Mouse (Mus musculus): ENCODE measurements at regions not wholly inside any gene's neighbourhood (a gene's known extent, or its start where the extent isn't known, plus 50 kb on each side); places are given as distances from the start of the nearest gene placed in this dataset.

DNA sequence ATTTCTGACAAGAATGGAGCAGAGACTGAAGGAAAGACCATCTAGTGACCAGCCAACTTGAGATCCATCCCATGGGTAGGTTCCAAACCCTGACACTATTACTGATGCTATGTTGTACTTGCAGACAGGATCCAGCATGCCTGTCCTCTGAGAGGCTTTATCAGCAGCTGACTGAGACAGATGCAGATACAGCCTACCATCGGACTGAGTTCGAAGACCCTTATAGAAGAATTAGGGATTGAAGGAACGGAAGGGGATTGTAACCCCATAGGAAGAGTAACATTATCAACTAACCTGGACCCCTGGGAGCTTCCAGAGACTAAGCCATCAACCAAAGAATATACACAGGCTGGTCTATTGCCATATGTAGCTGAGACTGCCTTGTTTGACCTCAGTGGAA is 183.1 kb upstream of the Adcy2 start:
- DNase-seq: no peak

GRCm38 (mm10) chr13:69190661-69191060 is 191.3 kb upstream of the Adcy2 start:
- DNase-seq: no peak

- no peak for DNase-seq
Observed at GRCm38 (mm10) chr13:69196464-69196871, 197.1 kb upstream of the Adcy2 start.

DNA sequence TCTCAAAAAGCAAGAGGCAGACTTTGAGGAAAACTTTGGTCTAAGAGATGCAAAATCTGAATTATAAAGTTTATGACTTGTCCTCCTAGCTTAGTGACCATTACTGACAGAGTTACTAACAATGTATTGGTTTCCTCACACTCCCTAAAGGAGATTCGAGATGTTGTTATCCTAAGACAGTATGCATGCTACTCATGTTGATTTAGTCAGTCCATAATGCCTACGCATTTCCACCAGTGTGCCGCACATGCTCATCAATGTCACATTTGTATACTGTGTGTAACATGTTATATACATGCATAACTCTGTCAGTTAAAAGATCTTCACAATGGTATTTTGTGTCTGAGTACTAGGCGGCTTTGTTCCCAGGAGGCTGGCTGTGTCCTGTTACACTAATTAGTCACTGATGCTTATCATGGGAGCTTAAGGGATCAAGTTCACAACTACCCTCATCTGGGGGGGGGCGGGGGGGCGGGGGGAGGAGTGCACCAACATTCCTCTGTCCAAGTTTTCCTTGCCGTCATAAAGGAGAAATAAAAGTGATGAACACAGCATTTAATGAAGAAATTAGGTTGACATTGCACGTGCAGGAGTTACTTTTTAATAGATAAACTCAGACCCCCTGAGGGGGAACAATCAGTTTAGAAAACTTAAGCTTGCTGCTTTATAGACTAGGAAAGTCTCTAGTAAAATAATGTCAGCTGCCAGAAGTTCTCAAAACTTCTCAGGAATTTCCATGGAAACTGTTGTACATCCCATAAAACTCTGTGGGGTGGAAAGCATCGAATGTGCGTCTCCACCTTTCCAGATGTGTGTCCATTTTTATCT is 208.6 kb upstream of the Adcy2 start:
- no peak for DNase-seq

DNA sequence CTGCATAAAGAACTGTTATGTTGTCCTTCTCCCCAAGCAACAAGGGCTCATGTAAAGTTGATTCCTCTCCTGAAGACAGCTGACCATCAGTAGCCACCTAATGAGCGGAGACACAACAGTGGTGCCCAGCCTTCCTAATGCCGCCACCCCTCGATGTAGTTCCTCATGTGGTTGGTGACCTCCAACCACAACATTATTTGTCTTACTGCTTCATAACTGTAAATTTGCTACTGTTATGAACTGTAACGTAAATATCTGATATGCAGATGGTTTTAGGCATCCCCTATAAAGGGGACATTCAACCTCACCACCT is 209.2 kb upstream of the Adcy2 start:
- no peak for DNase-seq

DNA sequence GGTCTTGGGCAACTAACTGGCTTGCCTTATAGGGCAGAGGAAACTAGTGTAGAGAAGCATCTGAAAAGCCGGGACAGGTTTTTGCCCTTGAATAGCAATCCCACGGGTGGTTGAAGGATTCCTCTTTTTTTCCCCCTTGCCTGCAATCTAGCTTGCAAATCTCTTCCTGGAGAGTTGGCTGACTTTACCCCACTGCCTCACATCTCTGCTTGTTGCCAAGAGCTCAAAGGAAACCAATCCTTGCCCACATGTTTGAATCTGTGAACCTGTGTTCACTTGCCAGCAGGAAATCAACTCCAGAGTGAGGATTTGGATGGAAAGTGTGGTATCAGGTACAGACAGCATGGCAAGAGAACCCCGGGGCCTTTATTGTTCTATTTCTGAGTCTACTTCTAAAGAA is 217.2 kb upstream of the Adcy2 start:
- no peak for DNase-seq

- no peak for DNase-seq
Observed at GRCm38 (mm10) chr13:69220425-69220824, 221.1 kb upstream of the Adcy2 start.

GRCm38 (mm10) chr13:69226538-69226937 is 227.2 kb upstream of the Adcy2 start:
- no peak for DNase-seq

DNA sequence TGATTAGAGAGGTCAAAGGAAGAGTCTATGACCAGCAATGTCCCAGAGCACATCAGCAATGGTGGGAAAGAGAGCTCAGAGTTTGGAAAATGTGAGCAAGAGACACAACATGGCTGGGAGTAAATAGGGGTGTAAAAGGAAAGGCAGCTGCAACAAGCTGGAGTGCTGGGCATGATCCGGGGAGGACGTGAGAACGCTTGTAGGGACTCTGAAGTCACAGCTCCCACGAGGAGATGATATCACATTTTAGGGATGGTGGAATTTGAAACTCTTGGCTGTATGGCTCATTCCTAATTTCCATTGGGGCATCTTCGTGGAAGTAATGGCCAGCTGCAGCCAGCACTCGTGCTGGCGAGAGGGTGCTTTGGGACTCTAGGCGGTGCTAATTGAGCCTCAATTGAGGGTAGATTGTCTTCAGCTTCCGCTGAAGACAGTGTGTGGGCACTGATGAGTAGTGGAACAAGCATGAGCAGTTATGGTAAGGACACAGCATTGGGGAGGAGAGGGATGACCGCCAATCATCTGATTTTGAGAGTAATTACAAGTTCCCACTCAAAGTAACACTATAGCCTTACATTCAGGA is 231.1 kb upstream of the Adcy2 start:
- DNase-seq: no peak

GRCm38 (mm10) chr13:69236386-69236785 is 237.0 kb upstream of the Adcy2 start:
- no peak for DNase-seq

DNA sequence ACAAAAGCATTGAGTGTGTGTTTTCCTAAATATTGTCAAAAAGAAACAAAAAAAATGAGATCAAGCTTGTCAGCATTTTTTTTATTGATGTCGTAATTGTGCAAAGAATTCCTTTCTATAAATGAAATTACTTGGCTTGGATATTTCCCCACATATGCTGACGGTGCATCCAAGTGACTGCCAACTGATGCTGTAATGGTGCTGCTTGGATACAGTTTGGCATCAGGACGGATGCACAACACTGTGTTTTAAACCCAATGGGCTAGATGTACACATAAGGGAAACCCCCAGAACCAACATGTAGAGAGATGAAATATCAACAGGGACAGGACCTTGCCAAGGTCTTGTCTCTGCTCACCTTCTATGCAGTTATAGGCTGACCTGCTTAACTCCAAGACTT is 238.6 kb upstream of the Adcy2 start:
- no peak for DNase-seq

GRCm38 (mm10) chr13:69239261-69239915 is 240.0 kb upstream of the Adcy2 start:
- DNase-seq: no peak

DNA sequence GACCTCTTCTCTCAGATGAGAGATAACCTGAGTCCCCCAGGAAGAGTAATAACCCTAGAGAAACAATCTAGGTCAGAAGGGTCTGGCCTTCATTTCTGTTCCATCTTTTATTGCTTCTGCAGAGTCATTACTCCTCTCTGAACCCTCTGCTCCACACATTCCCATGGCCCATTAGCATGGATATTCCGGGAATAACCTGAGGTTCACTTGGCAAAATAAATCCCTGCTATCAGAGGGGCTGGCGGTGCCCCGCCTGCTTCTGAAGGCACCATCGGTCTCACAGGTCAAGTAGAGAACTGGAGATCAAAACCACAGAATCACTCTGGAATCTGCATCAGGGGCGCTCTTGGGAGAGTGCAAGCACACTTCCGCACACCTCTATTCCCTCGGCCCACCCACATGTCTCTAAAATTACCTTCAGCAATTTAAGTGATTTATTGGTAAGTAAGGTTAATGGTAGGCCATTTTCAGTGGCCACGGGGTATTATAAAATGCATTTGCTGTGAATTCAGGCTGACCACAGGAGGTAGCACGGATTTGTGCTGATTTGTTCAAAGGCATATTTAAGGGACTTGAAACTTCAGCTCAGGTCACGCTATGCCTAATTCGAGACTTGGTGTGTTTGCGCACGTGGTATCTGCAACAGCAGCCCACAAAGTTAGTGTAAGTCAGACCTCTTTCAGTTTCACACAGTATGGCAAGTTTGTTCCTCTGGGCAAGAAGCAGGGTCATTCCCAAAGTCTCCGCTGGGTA is 243.4 kb upstream of the Adcy2 start:
- no peak for DNase-seq

GRCm38 (mm10) chr13:69250334-69251129 is 251.2 kb upstream of the Adcy2 start:
- no peak for DNase-seq

DNA sequence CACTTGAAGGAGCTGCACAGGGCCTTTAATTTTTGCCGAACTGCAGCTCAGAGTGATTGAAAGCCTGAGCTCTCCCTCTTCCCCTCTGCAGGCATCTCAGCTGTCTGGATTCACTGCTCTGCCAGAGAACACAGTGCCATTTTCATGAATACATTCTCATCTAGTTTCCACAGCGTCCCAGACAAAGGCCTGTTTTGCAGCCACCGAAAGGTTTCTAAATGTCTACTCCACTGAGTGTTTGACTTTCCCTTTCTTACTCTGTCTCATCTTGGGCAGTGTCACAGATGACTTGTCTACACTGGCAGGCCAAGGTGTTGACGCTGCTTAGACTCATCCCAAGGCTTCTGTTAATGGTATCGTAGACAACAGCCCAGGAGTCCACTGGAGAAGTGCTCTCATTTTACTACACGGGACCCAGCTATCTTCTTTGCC is 251.8 kb upstream of the Adcy2 start:
- DNase-seq: no peak

- DNase-seq: peak; percentile 58
Observed at GRCm38 (mm10) chr13:69252335-69252734, 253.0 kb upstream of the Adcy2 start.

- no peak for DNase-seq
Observed at GRCm38 (mm10) chr13:69260485-69260884, 261.1 kb upstream of the Adcy2 start.

- DNase-seq: no peak
Observed at GRCm38 (mm10) chr13:69260972-69261371, 261.6 kb upstream of the Adcy2 start.

DNA sequence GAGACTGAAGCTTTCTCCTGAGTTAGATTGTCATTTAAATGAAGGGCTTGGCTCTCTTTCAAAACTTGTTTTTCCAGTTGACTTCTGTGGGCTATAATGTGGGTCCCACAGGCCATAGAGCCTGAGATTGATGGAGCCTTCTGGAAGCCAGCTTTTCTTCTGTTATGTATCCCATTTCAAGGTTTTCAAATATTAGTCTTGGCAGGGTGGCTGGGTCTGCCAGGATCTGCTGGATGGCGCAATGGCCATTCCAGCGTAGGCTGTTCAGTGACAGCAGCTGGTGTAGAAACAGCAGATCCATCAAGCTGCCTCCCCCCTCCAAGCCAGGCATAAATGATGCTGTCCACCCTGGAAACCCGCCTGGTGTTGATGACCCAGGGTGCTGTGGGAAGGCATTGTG is 264.4 kb upstream of the Adcy2 start:
- DNase-seq: no peak

- DNase-seq: no peak
Observed at GRCm38 (mm10) chr13:69266071-69266470, 266.7 kb upstream of the Adcy2 start.

DNA sequence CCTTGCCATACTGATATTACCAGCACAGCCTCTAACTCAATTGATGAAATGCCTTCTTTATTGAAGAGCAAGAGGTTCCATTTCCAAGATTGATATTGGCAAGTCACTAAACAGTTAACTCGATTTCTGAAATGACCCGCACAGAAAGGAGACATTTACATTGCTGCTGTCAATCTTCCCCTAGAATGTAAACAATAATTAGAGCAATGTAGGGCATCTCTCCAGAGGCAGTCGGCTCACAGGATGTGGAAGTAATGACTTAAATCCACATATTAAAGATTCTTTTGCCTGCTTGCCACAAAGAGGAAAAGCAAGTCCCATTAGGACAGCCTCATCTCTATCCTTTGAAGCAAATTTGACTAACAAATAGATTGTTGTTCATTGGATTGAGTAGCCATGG is 261.0 kb upstream of the Nsun2 start:
- DNase-seq: no peak

DNA sequence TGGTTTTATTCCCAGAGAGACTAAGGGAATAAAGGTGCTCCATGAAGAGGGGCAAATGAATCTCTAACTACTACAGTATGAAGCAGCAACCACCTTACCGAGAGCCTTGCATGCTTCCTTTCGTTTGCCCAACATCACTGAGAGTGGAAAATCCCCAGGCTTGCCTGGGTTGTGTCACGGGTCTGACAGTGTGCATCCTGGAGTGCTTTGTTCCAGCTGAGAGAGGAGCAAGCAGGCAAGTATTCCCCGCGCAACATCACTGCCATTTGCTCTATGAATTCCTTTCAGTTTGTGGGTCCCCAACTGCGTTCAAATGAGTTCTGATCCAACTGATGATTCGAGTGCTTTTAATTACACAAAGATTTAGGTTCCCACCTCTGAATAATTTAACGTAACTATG is 253.9 kb upstream of the Nsun2 start:
- no peak for DNase-seq

All from gastrocnemius, postnatal 10 days (tissue).